24 mouse cellular contexts compared by ENCODE assay signal in the genomic region with DNA sequence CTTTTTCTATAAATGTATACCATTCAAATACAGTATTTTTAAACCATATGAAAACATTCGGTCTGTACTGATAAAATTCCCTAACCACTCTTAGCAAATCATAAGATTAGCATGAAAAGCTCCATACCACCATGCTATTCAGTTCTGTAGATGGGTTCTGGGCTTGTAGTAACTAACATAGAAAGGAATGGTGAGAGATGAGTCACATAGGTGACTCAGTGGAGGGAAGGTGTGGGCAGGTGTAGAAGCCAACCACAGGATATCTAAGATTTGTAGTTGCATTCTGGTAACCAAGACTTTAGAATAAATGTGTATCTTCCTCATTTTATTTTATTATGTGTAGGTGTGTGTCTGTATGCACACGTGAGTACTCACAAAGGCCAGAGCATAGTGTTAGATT.
"Had no signal": no experiment of that assay in that cellular context is flagged by ENCODE, and none has a peak within 500 bp of the region (broad histone marks: within the 10 kb centered on the region; RNA-seq: fewer than 3 reads in every experiment).

No protein-coding gene starts in this region.

- DNase-seq: cerebellum, adult 9-10 months; cerebellum, adult 9-11 months; cerebellum, postnatal 10 days; cerebellum, postnatal 14 days; cerebellum, postnatal 25 days; cerebellum, postnatal 36 days; embryo, embryonic 11 days; forebrain, postnatal 0 days; gastrocnemius, adult 2 months; gastrocnemius, postnatal 10 days; gastrocnemius, postnatal 14 days; gastrocnemius, postnatal 25 days; gastrocnemius, postnatal 36 days; heart, adult 11 months; heart, adult 18-20 months; heart, adult 2 months had no signal

- H3K27me3 ChIP-seq: embryonic facial prominence, embryonic 12.5 days; embryonic facial prominence, embryonic 13.5 days; embryonic facial prominence, embryonic 15.5 days; forebrain, embryonic 12.5 days; forebrain, embryonic 13.5 days; forebrain, embryonic 15.5 days had no signal

- ATAC-seq: forebrain, embryonic 13.5 days; forebrain, embryonic 14.5 days; forebrain, embryonic 15.5 days; forebrain, embryonic 16.5 days; forebrain, postnatal 0 days had no signal
